Mouse (Mus musculus) liver, embryonic 15.5 days (tissue): Measurements from ENCODE around the gene Mettl2. TPM values are rescaled to one million over a fixed set of nuclear protein-coding genes. Genes with fewer than 3 reads are reported as not detected.

Experiments used
- ATAC-seq: fragments of 200-750 bp; cut with Nextera tagmentation; 2 replicates; pipeline ENCODE4 v1.8.0; 2017; ENCODE audit warnings: moderate number of reproducible peaks, mild to moderate bottlenecking, moderate library complexity; ENCODE audit not compliant: insufficient read depth
- H3K27ac ChIP-seq: fragments of 300-500 bp; sonication (generic); replicated peaks from 2 replicates; pipeline ENCODE4 v1.5.1; 2015; ENCODE audit warnings: mild to moderate bottlenecking, inconsistent platforms
- H3K27me3 ChIP-seq: fragments of 300-500 bp; sonication (generic); 2 replicates; pipeline ENCODE4 v1.6.1; 2015; ENCODE audit warnings: mild to moderate bottlenecking, inconsistent platforms
- H3K36me3 ChIP-seq: fragments of 300-500 bp; sonication (generic); replicated peaks from 2 replicates; pipeline ENCODE4 v1.6.1; 2015; ENCODE audit warnings: moderate library complexity, mild to moderate bottlenecking, inconsistent platforms
- H3K4me1 ChIP-seq: fragments of 300-500 bp; sonication (generic); replicated peaks from 2 replicates; pipeline ENCODE4 v1.6.1; 2015; ENCODE audit warnings: inconsistent platforms
- H3K4me2 ChIP-seq: fragments of 300-500 bp; sonication (generic); 2 replicates; pipeline ENCODE4 v1.6.1; 2015; ENCODE audit warnings: moderate library complexity, mild to moderate bottlenecking, inconsistent platforms
- H3K4me3 ChIP-seq: fragments of 300-500 bp; sonication (generic); replicated peaks from 2 replicates; pipeline ENCODE4 v1.5.1; 2015; ENCODE audit warnings: mild to moderate bottlenecking, inconsistent platforms
- H3K9ac ChIP-seq: fragments of 300-500 bp; sonication (generic); 2 replicates; pipeline ENCODE4 v1.6.1; 2015; ENCODE audit warnings: moderate library complexity, mild to moderate bottlenecking, inconsistent platforms
- H3K9me3 ChIP-seq: fragments of 300-500 bp; sonication (generic); replicated peaks from 2 replicates; pipeline ENCODE4 v1.6.1; 2016; ENCODE audit warnings: inconsistent platforms
- WGBS: fragments of 180-500 bp; shearing (Covaris S2); methylation state at CpG from one replicate; pipeline ENCODE4 v1.1.7; 2015; ENCODE audit warnings: mixed read lengths; ENCODE audit not compliant: insufficient replicate concordance; 5-methylcytosine and 5-hydroxymethylcytosine counted together
- polyA plus RNA-seq: library from polyadenylated mRNA; unstranded; fragments of >200 nt; fragmentation: Nextera tagmentation; extraction: Ambion mirVana; gene quantifications from 2 replicates; pipeline ENCODE4 v1.2.1, GENCODE M21; 2015

The Mettl2 gene
- polyA plus RNA-seq, 1 experiment from 2014 or later: 15.1 TPM

DNA sequence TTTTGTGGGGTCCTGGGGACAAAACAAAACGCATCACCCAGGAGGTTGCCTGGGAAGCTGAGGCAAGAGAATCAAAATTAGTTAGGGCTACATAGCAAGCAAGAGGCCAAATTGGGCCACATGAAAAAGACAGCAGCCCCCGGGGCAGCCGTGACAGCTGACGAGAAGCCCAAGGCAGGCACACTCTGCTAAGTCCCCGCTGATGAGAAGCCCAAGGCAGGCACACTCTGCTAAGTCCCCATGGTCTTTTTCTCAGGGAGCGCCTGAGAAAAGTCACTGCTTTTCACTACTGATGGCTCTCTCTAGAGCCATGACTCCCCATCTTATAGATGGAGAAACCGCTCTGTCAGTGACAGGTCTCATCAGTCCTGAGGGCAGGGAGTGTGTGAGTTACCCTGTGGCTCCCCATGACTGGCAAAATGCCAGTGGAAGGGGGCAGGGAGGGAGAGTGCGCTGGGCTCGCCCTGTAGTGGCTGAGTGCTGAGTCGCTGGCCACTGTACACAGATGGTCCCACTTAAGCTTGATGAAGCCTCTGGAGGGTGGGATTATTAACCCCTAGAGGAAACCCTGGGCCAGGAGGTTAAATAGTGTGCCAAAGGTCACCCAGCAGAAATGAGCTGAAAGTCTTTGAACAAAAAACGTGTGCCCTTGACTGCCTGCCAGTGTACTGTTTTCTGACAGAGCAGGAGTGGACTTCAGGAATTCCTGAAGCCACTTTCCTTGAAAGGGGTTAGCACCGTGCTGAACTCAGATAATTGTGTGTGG, 27.0 kb downstream of the Mettl2 start:
- peak; percentile 81 for ATAC-seq
- H3K4me2 ChIP-seq: peak overlapping the region; percentile 73
- H3K9me3 ChIP-seq: no peaks in the 10 kb centered on the region
- no peaks in the 10 kb centered on the region for H3K27me3 ChIP-seq
- H3K36me3 ChIP-seq: no peaks in the 10 kb centered on the region
- peaks cover 88% of the 10 kb centered on the region for H3K4me1 ChIP-seq
- peak overlapping the region; percentile 92 for H3K27ac ChIP-seq
- peak overlapping the region; percentile 35 for H3K4me3 ChIP-seq
- peak overlapping the region; percentile 39 for H3K9ac ChIP-seq
- 21% methylated on average over 12 of the region's 12 CpGs for WGBS

DNA sequence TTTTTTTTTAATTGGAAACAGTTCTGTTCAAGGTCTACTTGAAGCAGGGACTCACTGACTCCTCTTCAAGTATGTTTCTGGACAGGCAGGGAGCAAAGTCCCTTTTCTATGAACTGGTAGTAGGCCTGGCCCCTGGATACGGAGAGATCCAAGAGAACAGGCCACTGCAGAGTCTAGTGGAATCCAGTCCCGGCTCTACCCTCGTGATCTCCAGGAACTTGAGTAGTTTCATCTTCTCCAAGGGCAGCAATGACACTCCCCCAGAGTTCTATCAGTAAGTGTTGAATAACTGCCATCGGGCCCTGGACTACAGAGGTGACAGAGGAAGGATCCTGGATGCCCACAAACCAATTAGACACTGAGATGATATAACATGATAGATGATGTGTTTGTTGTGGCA, 29.7 kb downstream of the Mettl2 start:
- Histone ChIP-seq H3K4me2 (no peak overlapping the region), H3K27me3 (no peaks in the 10 kb centered on the region), H3K36me3 (no peaks in the 10 kb centered on the region), H3K9me3 (no peaks in the 10 kb centered on the region), H3K9ac (no peak overlapping the region), H3K4me1 (peaks cover 88% of the 10 kb centered on the region), H3K27ac (peak overlapping the region; percentile 70), H3K4me3 (no peak overlapping the region)
- WGBS: 54% methylated on average over 4 of the region's 4 CpGs
- ATAC-seq: no peak

DNA sequence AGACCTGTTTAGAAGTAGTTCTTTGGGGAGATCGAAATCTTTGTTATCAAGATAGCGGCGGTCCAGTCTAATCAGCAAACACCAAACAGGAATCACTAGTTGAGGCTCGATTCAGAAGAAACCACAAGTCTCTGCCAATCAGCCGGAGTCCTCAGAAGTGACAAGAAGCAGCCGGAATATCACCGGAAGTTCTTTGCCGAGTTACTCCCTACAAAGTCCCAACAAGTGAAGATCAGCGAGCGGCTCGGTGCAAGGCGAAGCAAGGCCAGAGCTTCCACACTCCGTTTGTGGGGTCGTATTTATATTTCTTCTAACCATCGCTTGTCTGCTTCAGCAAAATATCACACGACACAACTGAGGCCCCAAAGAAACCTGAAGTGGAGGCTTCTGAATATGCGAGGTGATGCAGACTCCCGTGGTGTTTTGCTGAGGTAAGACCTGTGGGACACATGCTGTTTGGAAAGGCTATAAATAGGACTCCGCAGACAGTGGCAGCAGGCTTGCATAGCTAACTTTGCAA, 30.6 kb downstream of the Mettl2 start:
- Histone ChIP-seq H3K4me2 (peak overlapping the region; percentile 51), H3K36me3 (no peaks in the 10 kb centered on the region), H3K4me1 (peaks cover 79% of the 10 kb centered on the region), H3K27me3 (no peaks in the 10 kb centered on the region), H3K4me3 (peak overlapping the region; percentile 27), H3K27ac (peak overlapping the region; percentile 70), H3K9me3 (no peaks in the 10 kb centered on the region), H3K9ac (peak overlapping the region; percentile 27; the same call in 1 of the 2 replicates)
- WGBS: 56% methylated on average over 19 of the region's 19 CpGs
- no peak for ATAC-seq

DNA sequence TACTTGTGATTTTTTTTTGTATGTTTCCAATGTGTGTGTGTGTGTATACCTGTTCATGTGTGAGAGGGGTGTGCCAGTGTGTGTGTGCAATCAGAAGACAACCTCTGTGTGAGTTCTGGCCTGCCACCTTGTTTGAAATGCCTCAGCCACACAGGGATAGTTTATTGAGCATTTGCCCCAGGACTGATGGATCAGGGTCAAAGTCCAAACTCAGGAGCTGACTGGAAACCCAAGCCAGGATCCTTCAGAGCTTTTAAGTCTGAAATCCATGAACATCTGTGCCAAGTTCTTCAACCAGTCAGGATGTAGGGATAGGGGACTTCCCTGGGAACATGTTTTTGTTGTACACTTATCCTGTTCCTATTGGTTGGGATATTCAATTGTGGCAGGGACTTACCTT, 31.8 kb downstream of the Mettl2 start:
- Histone ChIP-seq H3K4me2 (peak overlapping the region; percentile 51), H3K4me3 (peak overlapping the region; percentile 0; the same call in 1 of the 2 replicates), H3K9ac (no peak overlapping the region), H3K4me1 (peaks cover 67% of the 10 kb centered on the region), H3K27me3 (no peaks in the 10 kb centered on the region), H3K9me3 (no peaks in the 10 kb centered on the region), H3K27ac (0 out of 2 replicates have a peak overlapping the region, but pooled peaks have one; percentile 70), H3K36me3 (no peaks in the 10 kb centered on the region)
- no peak for ATAC-seq

DNA sequence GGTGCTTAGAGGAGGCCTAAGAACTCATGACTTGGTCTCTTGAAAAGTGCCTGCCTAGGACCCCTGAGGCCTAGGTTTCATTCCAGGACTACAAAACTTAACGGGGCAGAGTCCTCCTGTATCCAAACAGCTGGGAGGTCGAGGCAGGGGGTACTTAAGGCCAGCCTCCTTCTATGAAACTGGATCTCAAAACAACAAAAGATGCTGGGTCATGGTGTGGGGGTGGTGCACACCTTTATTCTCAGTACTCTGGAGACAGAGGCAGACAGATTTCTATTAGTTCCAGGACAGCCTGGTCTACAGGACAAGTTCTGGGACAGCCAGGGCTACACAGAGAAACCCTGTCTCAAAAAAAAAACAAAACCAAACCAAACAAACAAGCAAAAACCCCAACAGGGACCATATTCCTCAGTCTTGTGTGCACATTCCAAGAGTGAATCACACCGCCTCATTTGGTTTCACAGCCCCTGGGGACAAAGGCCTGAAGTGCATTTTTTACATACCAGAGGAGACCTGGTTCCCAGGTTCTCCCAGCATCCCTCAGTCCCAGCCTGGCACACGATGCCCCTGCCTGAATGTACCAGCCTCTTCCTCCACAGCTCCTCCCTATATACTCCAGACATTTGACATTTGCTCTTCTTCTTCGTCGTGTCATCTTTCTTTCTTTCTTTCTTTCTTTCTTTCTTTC, 33.6 kb downstream of the Mettl2 start:
- WGBS: 60% methylated on average over 6 of the region's 6 CpGs
- peaks cover 50% of the 10 kb centered on the region for H3K4me1 ChIP-seq

DNA sequence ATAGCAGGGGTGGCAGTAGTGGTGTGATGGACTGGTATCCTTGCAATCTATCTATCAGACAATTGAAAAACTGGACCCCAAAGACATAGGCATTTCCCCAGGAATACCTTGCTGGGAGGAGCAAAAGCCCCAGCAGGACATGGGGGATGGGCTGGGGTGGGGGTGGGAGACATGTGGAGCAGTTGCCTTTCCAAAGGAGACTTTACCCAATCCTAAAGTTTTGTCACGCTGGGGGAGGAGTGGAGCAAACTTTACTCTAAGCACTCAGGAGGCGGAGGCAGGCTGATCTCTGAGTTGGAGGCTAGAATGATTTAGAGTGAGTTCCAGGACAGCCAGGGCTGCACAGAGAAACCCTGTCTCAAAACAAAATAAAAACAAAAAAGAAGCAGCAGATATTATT, 35.2 kb downstream of the Mettl2 start:
- Histone ChIP-seq H3K27me3 (peaks cover 18% of the 10 kb centered on the region), H3K36me3 (peaks cover 8% of the 10 kb centered on the region), H3K9me3 (peaks cover 12% of the 10 kb centered on the region), H3K4me2 (no peak overlapping the region), H3K27ac (no peak overlapping the region), H3K4me3 (no peak overlapping the region), H3K9ac (no peak overlapping the region), H3K4me1 (peaks cover 35% of the 10 kb centered on the region)
- 82% methylated on average over 2 of the region's 2 CpGs for WGBS
- no peak for ATAC-seq

More for the DNA sequence above, 33.6 kb downstream of the Mettl2 start:
- Histone ChIP-seq H3K36me3 (peaks cover 4% of the 10 kb centered on the region), H3K4me3 (no peak overlapping the region), H3K27me3 (peaks cover 5% of the 10 kb centered on the region; the same call in 1 of the 2 replicates), H3K27ac (no peak overlapping the region), H3K9ac (no peak overlapping the region), H3K9me3 (peaks cover 4% of the 10 kb centered on the region; the same call in 1 of the 2 replicates), H3K4me2 (no peak overlapping the region)
- ATAC-seq: no peak

DNA sequence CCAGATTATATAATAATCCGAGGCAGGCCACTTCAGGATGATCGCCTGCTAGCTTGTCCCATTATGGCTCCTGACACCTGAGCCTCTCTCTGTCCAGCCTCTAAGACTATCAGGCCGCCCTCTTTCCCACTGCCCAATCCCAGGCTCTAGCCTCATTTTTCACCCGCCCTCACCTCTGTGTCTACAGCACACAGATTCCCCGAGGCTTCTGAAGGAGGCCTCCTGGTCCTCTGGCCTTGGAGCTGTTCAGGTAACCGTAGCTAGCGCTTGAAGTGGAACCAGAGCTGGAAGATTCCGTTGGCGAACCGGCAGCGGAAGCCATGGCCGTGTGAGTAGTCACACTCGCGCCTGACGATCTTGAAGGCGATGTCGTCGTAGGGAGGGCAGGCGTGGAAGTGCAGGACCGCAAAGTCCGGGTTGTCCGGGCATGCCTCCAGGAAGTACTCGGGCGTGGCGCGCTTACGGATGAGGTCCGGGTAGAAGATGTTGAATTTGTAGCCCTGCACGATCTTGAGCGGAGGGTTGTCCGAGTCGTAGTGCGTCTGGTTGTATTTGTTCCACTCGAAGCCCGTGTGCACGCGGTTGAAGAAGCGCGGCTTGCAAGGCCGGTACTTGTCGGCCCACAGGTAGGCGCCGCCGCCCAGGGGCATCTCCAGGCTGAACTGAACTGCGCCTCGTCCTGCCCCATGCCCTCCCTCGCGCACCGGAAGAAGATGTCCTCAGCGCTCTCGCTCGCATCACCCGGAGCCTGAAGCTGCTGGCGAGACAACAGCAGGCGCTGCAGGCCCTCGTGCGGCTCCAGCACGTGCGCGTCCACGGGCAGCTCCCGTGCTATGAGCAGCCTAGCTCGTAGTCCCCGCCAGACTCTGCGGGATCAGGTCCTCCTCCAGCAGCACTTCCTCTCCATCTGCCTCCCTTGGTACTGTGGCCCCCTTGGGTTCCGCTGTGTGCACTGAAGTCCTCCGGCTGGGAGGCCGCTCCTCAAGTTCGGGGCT, 38.6 kb downstream of the Mettl2 start:
- no peak overlapping the region for H3K9ac ChIP-seq
- H3K9me3 ChIP-seq: peaks cover 12% of the 10 kb centered on the region
- H3K4me2 ChIP-seq: no peak overlapping the region
- H3K36me3 ChIP-seq: peaks cover 8% of the 10 kb centered on the region
- H3K4me1 ChIP-seq: peaks cover 2% of the 10 kb centered on the region; the same call in 1 of the 2 replicates
- no peak overlapping the region for H3K4me3 ChIP-seq
- no peak overlapping the region for H3K27ac ChIP-seq
- whole genome bisulfite sequencing: 76% methylated on average over 69 of the region's 69 CpGs
- peak; percentile 4; the same call in 1 of the 2 replicates for ATAC-seq
- H3K27me3 ChIP-seq: peaks cover 18% of the 10 kb centered on the region

DNA sequence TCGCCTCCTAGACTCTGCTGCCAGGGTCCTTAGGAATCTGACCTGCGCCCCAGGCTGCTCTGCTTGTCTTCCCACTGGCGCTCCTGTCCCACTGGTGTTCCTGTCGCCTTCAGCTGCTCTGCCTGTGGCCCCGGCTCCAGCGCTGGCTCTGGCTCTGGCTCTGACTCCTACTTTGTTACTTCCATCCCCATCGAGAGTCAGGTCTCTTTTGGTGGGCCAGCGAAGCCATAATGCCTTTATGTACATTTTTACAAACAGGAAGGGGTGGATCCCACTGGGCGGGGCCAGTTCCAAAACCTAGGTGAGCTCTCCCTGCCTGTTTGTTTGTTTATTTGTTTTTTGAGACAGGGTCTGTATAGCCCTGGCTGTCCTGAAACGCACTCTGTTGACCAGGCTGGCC, 40.6 kb downstream of the Mettl2 start:
- no peak for ATAC-seq
- Histone ChIP-seq H3K9ac (no peak overlapping the region), H3K27ac (no peak overlapping the region), H3K9me3 (peaks cover 12% of the 10 kb centered on the region), H3K4me2 (no peak overlapping the region), H3K4me3 (no peak overlapping the region), H3K36me3 (peaks cover 8% of the 10 kb centered on the region), H3K4me1 (peaks cover 10% of the 10 kb centered on the region), H3K27me3 (peaks cover 18% of the 10 kb centered on the region)
- 78% methylated on average over 10 of the region's 10 CpGs for WGBS

DNA sequence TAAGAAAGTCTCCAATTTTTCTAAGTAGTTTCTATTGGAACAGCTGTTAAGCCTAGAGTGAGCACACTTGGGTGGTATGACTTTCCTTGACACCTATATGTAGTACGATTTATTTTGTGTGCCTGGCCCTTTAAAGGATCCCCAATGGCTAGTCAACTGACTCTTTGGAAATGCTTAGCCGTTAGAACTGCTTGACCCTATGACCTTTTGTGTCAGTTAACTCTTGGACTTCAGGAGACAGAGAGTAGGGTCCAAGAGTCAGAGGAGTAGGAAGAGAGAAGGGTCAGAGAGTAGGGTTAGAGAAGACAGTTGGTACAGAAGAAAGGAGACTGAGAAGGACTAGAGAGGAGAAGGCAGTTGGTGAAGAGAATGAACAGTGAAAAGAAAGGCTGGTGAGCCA, 52.3 kb downstream of the Mettl2 start, which contains the start of gene Tlk2:
TSS of gene Tlk2 (plus strand) at position 292 of the 400 bp plus-strand sequence.
- no peaks in the 10 kb centered on the region for H3K27me3 ChIP-seq
- no peaks in the 10 kb centered on the region for H3K9me3 ChIP-seq
- H3K4me1 ChIP-seq: peaks cover 31% of the 10 kb centered on the region
- H3K27ac ChIP-seq: peak within 1 kb of the TSS; percentile 95
- ATAC-seq: no peak
- peak within 1 kb of the TSS; percentile 87 for H3K4me2 ChIP-seq
- H3K36me3 ChIP-seq: peaks cover 2% of the 10 kb centered on the region; the same call in 1 of the 2 replicates
- peak within 1 kb of the TSS; percentile 99 for H3K9ac ChIP-seq
- peak within 1 kb of the TSS; percentile 97 for H3K4me3 ChIP-seq
- WGBS: 65% methylated on average over 2 of the region's 2 CpGs

DNA sequence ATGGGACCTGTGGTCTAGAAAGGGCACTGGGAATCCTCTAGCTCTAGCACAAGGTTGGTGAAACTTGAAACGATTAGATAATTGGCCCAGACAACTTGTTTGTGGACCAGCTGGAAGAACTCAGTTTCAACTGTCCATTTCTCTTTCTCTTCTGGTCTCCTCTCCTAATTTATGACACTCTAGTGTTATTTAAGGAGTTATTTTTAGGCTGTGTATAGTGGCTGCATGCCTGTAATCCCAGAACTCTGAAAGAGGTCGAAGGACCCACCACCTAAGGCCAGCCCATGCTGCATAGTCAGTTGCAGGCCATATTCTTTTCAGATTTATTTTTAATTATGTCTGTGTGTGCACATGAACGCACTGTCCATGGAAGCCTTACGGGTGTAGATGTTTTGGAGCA, 53.3 kb downstream of the Mettl2 start:
- Histone ChIP-seq H3K4me3 (peak overlapping the region; percentile 97), H3K9me3 (no peaks in the 10 kb centered on the region), H3K4me2 (peak overlapping the region; percentile 87), H3K27me3 (no peaks in the 10 kb centered on the region), H3K36me3 (peaks cover 7% of the 10 kb centered on the region), H3K9ac (peak overlapping the region; percentile 99), H3K4me1 (peaks cover 40% of the 10 kb centered on the region), H3K27ac (peak overlapping the region; percentile 95)
- 65% methylated on average over 4 of the region's 4 CpGs for WGBS
- ATAC-seq: no peak
